Mouse (Mus musculus): ENCODE data around the gene Cnot3. TPM values are rescaled to one million over a fixed set of nuclear protein-coding genes. Genes with fewer than 3 reads are reported as not detected.
"Not testable (repeated sequence)": the region's sequence is repeated elsewhere in the genome, so short reads cannot be mapped to it uniquely, and the experiment has no call there.

Gene Cnot3
- 44.6 and 46.4 TPM in 2 replicates for polyA plus RNA-seq (2015; fragmentation: Nextera tagmentation; extraction: Ambion mirVana)

- Histone ChIP-seq H3K4me3 (replicated peaks) (peak within 1 kb of the TSS; percentile 98), H3K9ac (peak within 1 kb of the TSS; percentile 100), H3K4me2 (peak within 1 kb of the TSS; percentile 79), H3K36me3 (peaks cover 21% of the 10 kb centered on the region; the same call in 1 of the 2 replicates), H3K27me3 (replicated peaks) (no peaks in the 10 kb centered on the region), H3K27ac (peak within 1 kb of the TSS; percentile 99), H3K9me3 (no peaks in the 10 kb centered on the region), H3K4me1 (peaks cover 27% of the 10 kb centered on the region)
- ATAC-seq (ENCODE audit: insufficient read depth, low FRiP score, low read depth): peak; percentile 98
- WGBS: 0% methylated on average over 58 of the region's 58 CpGs
Observed at GRCm38 (mm10) chr7:3644672-3645487, at the start of gene Cnot3. TSS of gene Cnot3 (plus strand) at chr7:3645268.

DNA sequence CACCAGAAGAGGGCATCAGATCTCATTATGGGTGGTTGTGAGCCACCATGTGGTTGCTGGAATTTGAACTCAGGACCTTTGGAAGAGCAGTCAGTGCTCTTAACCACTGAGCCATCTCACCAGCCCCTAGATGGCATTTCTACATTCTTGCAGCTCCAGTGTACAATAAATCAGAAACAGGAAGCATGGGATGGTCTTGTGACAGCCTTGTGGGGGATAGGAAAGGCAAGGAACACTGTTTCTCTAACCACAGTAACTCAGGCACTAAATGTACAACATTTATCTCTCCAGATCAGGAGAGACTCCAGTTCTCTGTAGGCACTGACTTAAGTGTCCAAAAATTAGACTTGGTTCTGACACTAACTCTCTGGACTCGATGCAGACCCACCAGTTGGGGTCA is 47.3 kb upstream of the Cnot3 start:
- not testable (repeated sequence) for H3K36me3 ChIP-seq; ATAC-seq (ENCODE audit: insufficient read depth, low FRiP score, low read depth); H3K27ac ChIP-seq; H3K9ac ChIP-seq; H3K27me3 ChIP-seq (replicated peaks); H3K4me2 ChIP-seq; H3K9me3 ChIP-seq; H3K4me3 ChIP-seq (replicated peaks); H3K4me1 ChIP-seq
- WGBS: 51% methylated on average over 1 of the region's 1 CpGs

DNA sequence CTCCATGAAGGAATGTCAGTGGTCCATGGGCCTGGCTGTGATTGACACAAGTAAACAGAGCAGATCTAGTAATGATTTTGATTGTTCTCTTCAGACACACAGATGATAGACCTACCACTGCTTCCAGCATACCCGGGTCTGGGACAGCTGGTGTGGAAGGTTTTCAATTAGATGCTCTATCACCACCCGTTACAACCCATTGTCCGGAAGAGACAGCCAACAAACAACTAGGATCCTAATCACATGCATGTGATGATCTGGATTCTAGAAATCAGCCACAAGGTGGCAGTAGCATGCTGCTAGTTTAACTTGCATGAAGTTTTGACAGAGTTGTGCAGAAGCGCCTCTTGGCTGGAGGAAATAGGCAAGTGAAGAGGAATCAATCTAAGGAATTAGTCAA is 43.9 kb upstream of the Cnot3 start:
- Histone ChIP-seq H3K27me3 (replicated peaks) (no peaks in the 10 kb centered on the region), H3K27ac (no peak overlapping the region), H3K4me3 (replicated peaks) (no peak overlapping the region), H3K4me1 (no peaks in the 10 kb centered on the region), H3K36me3 (no peaks in the 10 kb centered on the region), H3K9me3 (no peaks in the 10 kb centered on the region), H3K4me2 (no peak overlapping the region), H3K9ac (no peak overlapping the region)
- ATAC-seq (ENCODE audit: insufficient read depth, low FRiP score, low read depth): peak; percentile 22; the same call in 1 of the 2 replicates
- 14% methylated on average over 4 of the region's 4 CpGs for WGBS

DNA sequence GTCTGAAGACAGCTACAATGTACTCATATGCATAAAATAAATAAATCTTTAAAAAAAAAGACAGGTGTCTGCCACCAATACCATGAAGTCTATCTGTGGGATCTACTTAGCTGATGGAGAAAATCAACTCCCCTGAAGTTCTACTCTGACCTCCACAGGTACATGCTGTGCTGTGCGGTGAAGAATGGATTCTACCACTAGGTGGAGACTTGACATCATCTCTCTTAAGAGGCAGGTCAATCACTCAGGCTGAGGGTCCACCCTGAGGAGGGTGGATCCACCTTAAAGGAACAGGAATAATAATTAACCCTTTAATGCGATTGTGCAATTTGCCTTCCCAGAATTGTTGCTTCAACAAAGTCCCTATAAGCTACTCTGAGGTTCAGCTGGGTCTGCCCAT is 38.3 kb upstream of the Cnot3 start:
- H3K4me1 ChIP-seq: no peaks in the 10 kb centered on the region
- 0 out of 2 replicates have a peak, but pooled peaks have one; percentile 71 for ATAC-seq (ENCODE audit: insufficient read depth, low FRiP score, low read depth)
- H3K9me3 ChIP-seq: no peaks in the 10 kb centered on the region
- 21% methylated on average over 2 of the region's 2 CpGs for WGBS
- no peaks in the 10 kb centered on the region for H3K36me3 ChIP-seq
- no peak overlapping the region for H3K27ac ChIP-seq
- H3K27me3 ChIP-seq (replicated peaks): no peaks in the 10 kb centered on the region
- no peak overlapping the region for H3K4me2 ChIP-seq
- no peak overlapping the region for H3K4me3 ChIP-seq (replicated peaks)
- no peak overlapping the region for H3K9ac ChIP-seq

GRCm38 (mm10) chr7:3607391-3607790 is 37.7 kb upstream of the Cnot3 start:
- ATAC-seq (ENCODE audit: insufficient read depth, low FRiP score, low read depth): no peak
- Histone ChIP-seq H3K36me3 (no peaks in the 10 kb centered on the region), H3K27ac (no peak overlapping the region), H3K4me2 (no peak overlapping the region), H3K9me3 (no peaks in the 10 kb centered on the region), H3K4me1 (no peaks in the 10 kb centered on the region), H3K4me3 (replicated peaks) (no peak overlapping the region), H3K27me3 (replicated peaks) (no peaks in the 10 kb centered on the region), H3K9ac (no peak overlapping the region)
- 73% methylated on average over 6 of the region's 6 CpGs for WGBS

GRCm38 (mm10) chr7:3608668-3609067 is 36.4 kb upstream of the Cnot3 start:
- Histone ChIP-seq H3K4me1 (no peaks in the 10 kb centered on the region), H3K36me3 (no peaks in the 10 kb centered on the region), H3K9ac (no peak overlapping the region), H3K4me3 (replicated peaks) (no peak overlapping the region), H3K27me3 (replicated peaks) (no peaks in the 10 kb centered on the region), H3K9me3 (no peaks in the 10 kb centered on the region), H3K4me2 (no peak overlapping the region), H3K27ac (no peak overlapping the region)
- no peak for ATAC-seq (ENCODE audit: insufficient read depth, low FRiP score, low read depth)
- 96% methylated on average over 3 of the region's 3 CpGs for WGBS

DNA sequence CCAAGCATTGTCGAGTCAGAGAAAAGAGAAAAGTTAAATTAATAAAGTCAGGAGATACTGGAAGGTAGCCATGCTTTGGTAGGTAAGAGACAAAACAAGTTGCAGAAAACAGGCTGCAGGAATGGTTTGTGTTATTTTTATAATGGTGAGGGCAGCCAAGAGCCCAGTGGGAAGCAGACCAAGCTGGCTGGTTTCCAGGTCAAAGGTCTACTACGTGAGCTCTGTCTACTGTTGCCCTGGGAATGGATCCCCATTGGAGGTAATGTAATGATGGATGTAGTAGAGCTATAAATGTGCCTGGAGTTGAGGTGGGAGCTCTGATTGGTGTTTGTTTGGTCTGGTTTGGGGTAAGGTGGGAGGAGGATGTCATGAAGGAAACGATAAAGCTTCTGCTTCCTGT is 36.0 kb upstream of the Cnot3 start:
- no peak overlapping the region for H3K9ac ChIP-seq
- H3K27me3 ChIP-seq (replicated peaks): no peaks in the 10 kb centered on the region
- H3K4me1 ChIP-seq: no peaks in the 10 kb centered on the region
- no peaks in the 10 kb centered on the region for H3K9me3 ChIP-seq
- no peak overlapping the region for H3K4me3 ChIP-seq (replicated peaks)
- 51% methylated on average over 3 of the region's 3 CpGs for WGBS
- ATAC-seq (ENCODE audit: insufficient read depth, low FRiP score, low read depth): no peak
- H3K36me3 ChIP-seq: no peaks in the 10 kb centered on the region
- no peak overlapping the region for H3K27ac ChIP-seq
- H3K4me2 ChIP-seq: no peak overlapping the region

GRCm38 (mm10) chr7:3610437-3610836 is 34.6 kb upstream of the Cnot3 start:
- H3K4me1 ChIP-seq: no peaks in the 10 kb centered on the region
- no peaks in the 10 kb centered on the region for H3K36me3 ChIP-seq
- H3K27ac ChIP-seq: no peak overlapping the region
- H3K9ac ChIP-seq: no peak overlapping the region
- no peak for ATAC-seq (ENCODE audit: insufficient read depth, low FRiP score, low read depth)
- no peak overlapping the region for H3K4me2 ChIP-seq
- no peaks in the 10 kb centered on the region for H3K27me3 ChIP-seq (replicated peaks)
- WGBS: 85% methylated on average over 3 of the region's 3 CpGs
- H3K9me3 ChIP-seq: no peaks in the 10 kb centered on the region
- H3K4me3 ChIP-seq (replicated peaks): no peak overlapping the region

- Histone ChIP-seq H3K4me2 (no peak overlapping the region), H3K27me3 (replicated peaks) (no peaks in the 10 kb centered on the region), H3K9ac (no peak overlapping the region), H3K36me3 (no peaks in the 10 kb centered on the region), H3K27ac (no peak overlapping the region), H3K4me1 (no peaks in the 10 kb centered on the region), H3K9me3 (no peaks in the 10 kb centered on the region), H3K4me3 (replicated peaks) (no peak overlapping the region)
- WGBS: 80% methylated on average over 13 of the region's 13 CpGs
- ATAC-seq (ENCODE audit: insufficient read depth, low FRiP score, low read depth): peak; percentile 79
Observed at GRCm38 (mm10) chr7:3611006-3611405, 34.1 kb upstream of the Cnot3 start.

- H3K4me1 ChIP-seq: no peaks in the 10 kb centered on the region
- no peak for ATAC-seq (ENCODE audit: insufficient read depth, low FRiP score, low read depth)
- H3K9ac ChIP-seq: no peak overlapping the region
- 73% methylated on average over 3 of the region's 3 CpGs for WGBS
- no peak overlapping the region for H3K4me2 ChIP-seq
- no peak overlapping the region for H3K4me3 ChIP-seq (replicated peaks)
- no peaks in the 10 kb centered on the region for H3K36me3 ChIP-seq
- H3K9me3 ChIP-seq: no peaks in the 10 kb centered on the region
- no peaks in the 10 kb centered on the region for H3K27me3 ChIP-seq (replicated peaks)
- no peak overlapping the region for H3K27ac ChIP-seq
Observed at GRCm38 (mm10) chr7:3614021-3614420, 31.0 kb upstream of the Cnot3 start.

GRCm38 (mm10) chr7:3616057-3616388 is 29.0 kb upstream of the Cnot3 start, which contains the start of gene Oscar:
TSS of gene Oscar (minus strand) at chr7:3616157.
- Histone ChIP-seq H3K36me3 (0 out of 2 replicates have a peak, but pooled peaks cover 13% of the 10 kb centered on the region), H3K4me3 (replicated peaks) (peak within 1 kb of the TSS; percentile 86), H3K9ac (no peak within 1 kb of the TSS), H3K9me3 (no peaks in the 10 kb centered on the region), H3K27me3 (replicated peaks) (no peaks in the 10 kb centered on the region), H3K27ac (no peak within 1 kb of the TSS), H3K4me1 (no peaks in the 10 kb centered on the region), H3K4me2 (peak within 1 kb of the TSS; percentile 76)
- ATAC-seq (ENCODE audit: insufficient read depth, low FRiP score, low read depth): no peak
- 78% methylated on average over 4 of the region's 4 CpGs for WGBS

GRCm38 (mm10) chr7:3616389-3617241 is 28.5 kb upstream of the Cnot3 start:
- Histone ChIP-seq H3K27ac (no peak overlapping the region), H3K4me3 (replicated peaks) (peak overlapping the region; percentile 86), H3K9me3 (no peaks in the 10 kb centered on the region), H3K4me2 (peak overlapping the region; percentile 76), H3K27me3 (replicated peaks) (no peaks in the 10 kb centered on the region), H3K36me3 (0 out of 2 replicates have a peak, but pooled peaks cover 14% of the 10 kb centered on the region), H3K4me1 (no peaks in the 10 kb centered on the region), H3K9ac (no peak overlapping the region)
- ATAC-seq (ENCODE audit: insufficient read depth, low FRiP score, low read depth): no peak
- 37% methylated on average over 6 of the region's 6 CpGs for WGBS
